Mouse (Mus musculus): Measurements from ENCODE around the gene Tssk2. TPM values are rescaled to one million over a fixed set of nuclear protein-coding genes. Genes with fewer than 3 reads are reported as not detected.
A peak's percentile ranks its signal among the peaks of the same experiment; 100 is the strongest.

The Tssk2 gene
- polyA plus RNA-seq, 1 experiment from 2014 or later, result not detected

DNA sequence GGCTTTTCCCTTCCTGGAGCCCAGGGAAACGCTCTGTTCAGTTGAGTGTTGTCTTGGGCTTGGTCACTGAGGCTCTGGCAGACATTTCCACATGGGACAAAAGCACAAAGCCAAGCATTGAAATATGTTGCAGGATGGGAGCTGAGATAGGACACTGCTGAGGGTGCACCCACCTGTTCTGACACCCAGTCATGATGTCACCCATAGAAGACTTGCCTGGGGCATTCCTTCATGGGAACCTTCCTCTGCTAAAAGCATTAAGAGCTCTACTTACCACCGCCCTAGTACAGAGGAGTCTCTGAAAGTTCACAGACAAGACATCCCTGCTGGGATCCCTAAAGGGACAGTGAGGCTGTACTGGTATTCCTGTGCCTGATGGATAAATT is 8.1 kb upstream of the Tssk2 start:
- H3K4me3 ChIP-seq (ENCODE audit: low read depth, low read length), result peak overlapping the region; percentile 94
- ATAC-seq (replicated peaks; ENCODE audit: low FRiP score), result no peak
- 55% methylated on average over 2 of the region's 2 CpGs for WGBS

DNA sequence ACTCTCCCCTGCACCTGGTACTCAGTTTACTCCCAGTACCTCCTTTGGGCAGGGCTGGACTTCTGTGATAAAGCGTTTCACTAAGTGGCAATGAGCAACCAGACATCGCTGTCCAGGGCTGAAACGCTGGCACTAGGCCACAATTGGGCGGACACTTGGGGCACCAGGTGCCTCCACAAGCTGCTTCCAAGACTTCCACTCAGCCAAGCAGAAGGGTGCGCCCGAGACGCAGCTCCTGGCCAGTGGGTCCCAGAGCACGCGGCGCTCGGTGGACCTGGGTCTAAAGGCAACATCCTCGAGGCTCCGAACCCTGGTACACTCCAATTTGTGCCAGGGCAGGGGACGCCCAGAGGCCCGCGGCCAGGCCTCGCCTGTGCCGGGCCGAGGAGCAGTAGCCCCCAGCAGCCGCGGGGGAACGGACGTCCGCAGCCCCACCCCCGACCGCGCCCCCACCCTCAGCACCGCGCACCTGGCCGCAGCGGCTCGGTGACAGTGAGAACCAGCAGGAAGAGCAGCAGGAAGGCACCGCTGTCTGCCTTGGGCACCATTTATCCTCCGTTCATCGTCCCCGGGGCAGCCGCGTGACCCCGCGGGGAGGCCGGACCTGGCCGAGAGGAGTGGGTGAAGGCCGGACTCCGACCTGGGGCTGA is 7.4 kb upstream of the Tssk2 start:
- 0% methylated on average over 44 of the region's 44 CpGs for WGBS
- H3K9me3 ChIP-seq (ENCODE audit: control insufficient read depth, low read length), result no peaks in the 10 kb centered on the region
- H3K27ac ChIP-seq (ENCODE audit: low read depth, low read length), result peak overlapping the region; percentile 85
- H3K4me3 ChIP-seq (ENCODE audit: low read depth, low read length), result peak overlapping the region; percentile 94
- H3K4me1 ChIP-seq (replicated peaks; ENCODE audit: control insufficient read depth, insufficient read depth, low read length), result peaks cover 7% of the 10 kb centered on the region; the same call in 1 of the 2 replicates
- H3K4me2 ChIP-seq (ENCODE audit: low read depth, low read length, severe bottlenecking), result peak overlapping the region; percentile 85
- peak overlapping the region; percentile 98 for H3K9ac ChIP-seq (ENCODE audit: low read length)
- DNase-seq (ENCODE audit: low spot score) (peak; percentile 76), ATAC-seq (replicated peaks; ENCODE audit: low FRiP score) (peak; percentile 70)
- no peaks in the 10 kb centered on the region for H3K36me3 ChIP-seq (ENCODE audit: control insufficient read depth, insufficient read depth, low read length)
- H3K27me3 ChIP-seq (ENCODE audit: control insufficient read depth, insufficient read depth, low read length), result no peaks in the 10 kb centered on the region

More for the DNA sequence above, 8.1 kb upstream of the Tssk2 start:
- H3K4me1 ChIP-seq (replicated peaks; ENCODE audit: control insufficient read depth, insufficient read depth, low read length), result peaks cover 7% of the 10 kb centered on the region; the same call in 1 of the 2 replicates
- H3K27ac ChIP-seq (ENCODE audit: low read depth, low read length), result no peak overlapping the region
- no peaks in the 10 kb centered on the region for H3K27me3 ChIP-seq (ENCODE audit: control insufficient read depth, insufficient read depth, low read length)
- H3K4me2 ChIP-seq (ENCODE audit: low read depth, low read length, severe bottlenecking), result peak overlapping the region; percentile 85
- H3K36me3 ChIP-seq (ENCODE audit: control insufficient read depth, insufficient read depth, low read length), result no peaks in the 10 kb centered on the region
- peak; percentile 44 for DNase-seq (ENCODE audit: low spot score)
- H3K9me3 ChIP-seq (ENCODE audit: control insufficient read depth, low read length), result no peaks in the 10 kb centered on the region
- peak overlapping the region; percentile 98 for H3K9ac ChIP-seq (ENCODE audit: low read length)

DNA sequence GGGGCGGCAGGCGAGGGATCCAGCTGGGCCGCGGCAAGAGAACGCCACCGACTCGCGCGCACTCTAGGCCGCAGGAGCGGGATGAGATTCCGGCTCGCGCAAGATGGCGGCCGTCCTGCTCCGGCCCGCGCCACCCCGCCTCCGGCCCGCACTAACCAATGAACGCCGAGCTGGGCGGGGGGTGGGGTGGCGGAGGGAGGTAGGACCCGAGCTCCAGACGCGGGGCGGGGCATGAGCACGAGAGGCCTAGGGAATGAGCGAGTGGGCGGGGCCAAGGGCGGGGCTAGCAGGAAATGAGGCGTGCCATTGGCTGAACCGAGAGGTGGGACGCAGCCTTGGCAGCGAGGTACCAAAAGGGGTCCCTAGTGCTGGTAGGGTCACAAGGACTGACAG is 6.9 kb upstream of the Tssk2 start, which contains the start of gene Gm20518:
TSS of gene Gm20518 (minus strand) at position 105 of the 393 bp plus-strand sequence.
- peak; percentile 98 for ATAC-seq (replicated peaks; ENCODE audit: low FRiP score)
- Histone ChIP-seq H3K27ac (ENCODE audit: low read depth, low read length) (peak within 1 kb of the TSS; percentile 85), H3K4me3 (ENCODE audit: low read depth, low read length) (peak within 1 kb of the TSS; percentile 94), H3K4me1 (replicated peaks; ENCODE audit: control insufficient read depth, insufficient read depth, low read length) (peaks cover 6% of the 10 kb centered on the region; the same call in 1 of the 2 replicates), H3K36me3 (ENCODE audit: control insufficient read depth, insufficient read depth, low read length) (no peaks in the 10 kb centered on the region), H3K27me3 (ENCODE audit: control insufficient read depth, insufficient read depth, low read length) (no peaks in the 10 kb centered on the region), H3K9me3 (ENCODE audit: control insufficient read depth, low read length) (no peaks in the 10 kb centered on the region), H3K4me2 (ENCODE audit: low read depth, low read length, severe bottlenecking) (peak within 1 kb of the TSS; percentile 85), H3K9ac (ENCODE audit: low read length) (peak within 1 kb of the TSS; percentile 98)
- under 1% methylated on average over 38 of the region's 38 CpGs for WGBS
- peak; percentile 100 for DNase-seq (ENCODE audit: low spot score)

DNA sequence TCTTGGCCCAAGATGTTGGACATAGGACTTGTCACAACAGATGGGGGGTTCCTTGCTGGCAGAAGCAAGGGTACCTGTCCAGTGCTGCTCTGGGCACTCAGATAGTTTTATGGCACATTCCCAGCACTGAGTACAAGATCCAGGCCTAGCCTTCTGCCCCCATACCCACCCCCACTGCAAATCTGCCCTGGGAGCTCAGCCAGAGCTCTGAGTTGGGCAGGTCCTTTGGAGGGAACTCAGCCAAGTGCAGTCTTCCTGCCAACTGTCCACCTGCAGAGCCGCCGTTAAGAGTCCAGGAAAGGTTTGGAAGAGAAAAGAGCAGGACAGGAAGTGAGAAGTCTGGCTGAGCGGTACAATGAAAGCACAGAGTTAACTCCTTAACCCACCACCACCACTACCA is 5.8 kb upstream of the Tssk2 start:
- no peak for DNase-seq (ENCODE audit: low spot score)
- WGBS, result 86% methylated on average over 3 of the region's 3 CpGs
- H3K9me3 ChIP-seq (ENCODE audit: control insufficient read depth, low read length), result no peaks in the 10 kb centered on the region

DNA sequence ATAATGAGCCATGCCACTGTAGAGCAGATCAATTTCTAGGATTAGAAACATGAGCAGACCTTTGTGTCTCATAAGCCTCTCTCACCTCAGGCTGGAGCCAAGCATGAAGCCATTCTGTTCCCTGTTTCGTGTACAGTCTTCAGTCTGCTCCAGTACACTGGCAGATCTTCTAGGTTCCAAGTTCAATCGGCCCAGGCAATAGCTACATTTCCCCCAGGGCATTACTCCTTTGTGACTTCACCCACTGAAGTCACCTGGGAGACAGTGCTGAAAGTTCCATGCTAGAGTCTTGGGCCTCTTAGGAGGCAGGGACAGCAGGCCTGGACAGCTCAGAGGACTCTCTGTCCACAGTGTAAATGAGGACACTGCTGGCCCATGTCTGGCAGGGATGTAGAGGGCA is 4.5 kb upstream of the Tssk2 start, which contains the start of gene Tssk1:
TSS of gene Tssk1 (plus strand) at position 301 of the 400 bp plus-strand sequence.
- H3K4me2 ChIP-seq (ENCODE audit: low read depth, low read length, severe bottlenecking), result no peak within 1 kb of the TSS
- no peaks in the 10 kb centered on the region for H3K27me3 ChIP-seq (ENCODE audit: control insufficient read depth, insufficient read depth, low read length)
- no peaks in the 10 kb centered on the region for H3K9me3 ChIP-seq (ENCODE audit: control insufficient read depth, low read length)
- no peak for DNase-seq (ENCODE audit: low spot score)
- WGBS, result 84% methylated on average over 2 of the region's 2 CpGs
- H3K36me3 ChIP-seq (ENCODE audit: control insufficient read depth, insufficient read depth, low read length), result no peaks in the 10 kb centered on the region
- ATAC-seq (replicated peaks; ENCODE audit: low FRiP score), result no peak
- peaks cover 6% of the 10 kb centered on the region; the same call in 1 of the 2 replicates for H3K4me1 ChIP-seq (replicated peaks; ENCODE audit: control insufficient read depth, insufficient read depth, low read length)
- H3K27ac ChIP-seq (ENCODE audit: low read depth, low read length), result no peak within 1 kb of the TSS
- no peak within 1 kb of the TSS for H3K4me3 ChIP-seq (ENCODE audit: low read depth, low read length)
- H3K9ac ChIP-seq (ENCODE audit: low read length), result no peak within 1 kb of the TSS

More for the DNA sequence above, 5.8 kb upstream of the Tssk2 start:
- peaks cover 6% of the 10 kb centered on the region; the same call in 1 of the 2 replicates for H3K4me1 ChIP-seq (replicated peaks; ENCODE audit: control insufficient read depth, insufficient read depth, low read length)
- H3K4me3 ChIP-seq (ENCODE audit: low read depth, low read length), result no peak overlapping the region
- no peak overlapping the region for H3K4me2 ChIP-seq (ENCODE audit: low read depth, low read length, severe bottlenecking)
- no peaks in the 10 kb centered on the region for H3K36me3 ChIP-seq (ENCODE audit: control insufficient read depth, insufficient read depth, low read length)
- no peak overlapping the region for H3K27ac ChIP-seq (ENCODE audit: low read depth, low read length)
- H3K27me3 ChIP-seq (ENCODE audit: control insufficient read depth, insufficient read depth, low read length), result no peaks in the 10 kb centered on the region
- no peak overlapping the region for H3K9ac ChIP-seq (ENCODE audit: low read length)
- no peak for ATAC-seq (replicated peaks; ENCODE audit: low FRiP score)

DNA sequence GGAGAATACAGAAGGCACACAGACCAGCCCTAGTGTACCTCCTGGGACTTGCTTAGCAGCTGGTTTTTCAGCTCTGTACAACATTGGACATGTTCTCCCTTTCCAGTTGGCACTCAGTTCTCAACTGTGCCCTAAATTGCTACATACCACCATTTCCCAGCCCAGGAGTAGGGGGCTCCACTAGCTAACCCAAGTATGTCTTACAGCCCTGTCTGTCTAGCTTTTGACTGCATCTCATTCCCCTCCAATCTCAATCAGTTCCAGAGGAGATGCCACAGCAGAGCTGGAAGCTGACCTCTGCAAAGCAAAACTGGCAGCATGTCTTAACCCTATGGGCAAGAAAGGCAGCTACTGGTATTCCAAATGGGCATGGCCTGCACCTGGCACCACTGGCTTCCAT is 2.3 kb upstream of the Tssk2 start:
- H3K9me3 ChIP-seq (ENCODE audit: control insufficient read depth, low read length), result no peaks in the 10 kb centered on the region
- H3K27me3 ChIP-seq (ENCODE audit: control insufficient read depth, insufficient read depth, low read length), result no peaks in the 10 kb centered on the region
- H3K9ac ChIP-seq (ENCODE audit: low read length), result no peak overlapping the region
- peaks cover 3% of the 10 kb centered on the region; the same call in 1 of the 2 replicates for H3K36me3 ChIP-seq (ENCODE audit: control insufficient read depth, insufficient read depth, low read length)
- ATAC-seq (replicated peaks; ENCODE audit: low FRiP score), result no peak
- no peak overlapping the region for H3K4me3 ChIP-seq (ENCODE audit: low read depth, low read length)
- no peak overlapping the region for H3K27ac ChIP-seq (ENCODE audit: low read depth, low read length)
- DNase-seq (ENCODE audit: low spot score), result peak; percentile 27
- no peaks in the 10 kb centered on the region for H3K4me1 ChIP-seq (replicated peaks; ENCODE audit: control insufficient read depth, insufficient read depth, low read length)
- H3K4me2 ChIP-seq (ENCODE audit: low read depth, low read length, severe bottlenecking), result no peak overlapping the region

DNA sequence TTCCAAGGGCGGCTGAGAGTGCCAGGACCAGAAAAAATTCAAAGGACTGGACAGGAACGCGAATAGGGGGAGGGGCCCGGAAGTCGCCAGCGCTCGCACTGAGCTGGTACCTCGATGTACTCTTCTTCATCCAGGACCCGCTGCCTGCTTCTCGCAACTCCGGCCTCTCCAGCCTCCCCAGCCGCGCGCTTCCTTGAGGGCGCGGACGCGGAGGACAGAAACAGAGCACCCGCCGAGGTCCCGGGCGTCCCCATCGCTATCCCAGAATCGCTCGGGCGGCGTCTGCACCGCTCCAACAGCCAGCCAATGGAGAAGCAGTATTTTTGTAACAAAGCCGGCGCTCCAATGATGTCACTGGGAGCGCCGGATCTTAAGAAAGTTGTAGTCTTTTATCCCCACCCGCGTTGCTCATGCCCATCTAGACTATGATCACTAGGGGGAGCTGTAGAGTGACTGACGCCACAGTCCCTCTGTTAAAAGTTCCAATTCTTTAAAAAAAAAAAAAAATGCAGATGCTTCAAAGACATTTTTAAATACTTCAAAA is 12.7 kb downstream of the Tssk2 start, which contains the start of gene Ess2:
TSS of gene Ess2 (minus strand) at position 297 of the 544 bp plus-strand sequence.
- DNase-seq (ENCODE audit: low spot score), result peak; percentile 91
- H3K4me1 ChIP-seq (replicated peaks; ENCODE audit: control insufficient read depth, insufficient read depth, low read length), result peaks cover 12% of the 10 kb centered on the region; the same call in 1 of the 2 replicates
- H3K9ac ChIP-seq (ENCODE audit: low read length), result peak within 1 kb of the TSS; percentile 92
- peak within 1 kb of the TSS; percentile 65; the same call in 1 of the 2 replicates for H3K27ac ChIP-seq (ENCODE audit: low read depth, low read length)
- peak within 1 kb of the TSS; percentile 80 for H3K4me3 ChIP-seq (ENCODE audit: low read depth, low read length)
- no peaks in the 10 kb centered on the region; the same call in 1 of the 2 replicates for H3K36me3 ChIP-seq (ENCODE audit: control insufficient read depth, insufficient read depth, low read length)
- WGBS, result 0% methylated on average over 35 of the region's 35 CpGs
- ATAC-seq (replicated peaks; ENCODE audit: low FRiP score), result peak; percentile 97
- H3K9me3 ChIP-seq (ENCODE audit: control insufficient read depth, low read length), result no peaks in the 10 kb centered on the region
- peaks cover 43% of the 10 kb centered on the region for H3K27me3 ChIP-seq (ENCODE audit: control insufficient read depth, insufficient read depth, low read length)
- peak within 1 kb of the TSS; percentile 92 for H3K4me2 ChIP-seq (ENCODE audit: low read depth, low read length, severe bottlenecking)

DNA sequence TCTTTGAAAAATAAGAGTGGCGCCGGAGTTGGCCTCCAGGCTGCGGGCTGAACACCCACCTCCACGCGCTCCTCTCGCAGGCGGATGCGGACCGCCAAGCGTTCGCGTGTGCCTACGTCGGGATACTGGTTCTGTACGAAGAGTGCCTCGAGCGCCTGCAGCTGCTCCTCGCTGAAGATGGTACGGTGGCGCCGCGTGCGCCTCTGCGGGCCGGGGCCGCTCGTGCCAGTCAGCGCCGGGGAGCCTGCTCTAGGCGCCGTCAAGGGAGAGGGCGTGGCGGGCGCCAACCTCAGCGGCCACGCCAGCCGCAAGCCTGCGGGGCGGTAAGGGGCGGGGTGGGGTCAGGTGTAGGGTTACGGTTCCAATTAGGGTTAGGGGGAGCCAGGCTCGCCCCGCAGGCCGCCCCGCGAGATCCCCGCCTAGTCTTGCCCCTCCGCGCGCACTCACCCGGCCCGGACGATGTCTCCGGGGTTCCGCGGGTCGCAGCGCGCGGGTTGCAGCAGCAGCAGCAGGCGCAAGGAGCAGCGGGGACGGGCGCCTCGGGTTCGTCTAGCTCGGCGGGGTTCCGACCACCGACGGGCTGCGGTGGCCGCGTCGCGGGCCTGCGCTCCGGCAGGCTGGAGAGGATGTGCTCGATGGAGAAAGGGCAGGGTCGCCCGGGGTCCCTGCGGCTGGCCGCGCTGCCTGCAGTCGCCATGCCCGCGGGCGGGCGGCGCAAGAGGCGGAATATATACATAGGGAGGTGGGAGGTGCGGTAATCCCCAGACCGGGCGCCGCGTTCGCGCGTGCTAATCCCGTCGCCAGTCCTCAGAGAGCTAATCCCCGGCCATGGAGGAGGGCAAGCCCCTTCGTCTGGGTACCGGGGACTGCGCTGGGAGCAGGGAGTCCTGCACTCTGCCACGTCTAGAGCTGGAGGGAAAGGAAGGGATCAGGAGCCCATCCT is 16.1 kb downstream of the Tssk2 start, which contains the start of gene Gsc2:
TSS of gene Gsc2 (minus strand) at position 753 of the 943 bp plus-strand sequence.
- H3K9me3 ChIP-seq (ENCODE audit: control insufficient read depth, low read length), result no peaks in the 10 kb centered on the region
- peak within 1 kb of the TSS; percentile 47 for H3K4me2 ChIP-seq (ENCODE audit: low read depth, low read length, severe bottlenecking)
- DNase-seq (ENCODE audit: low spot score), result peak; percentile 71
- no peaks in the 10 kb centered on the region for H3K36me3 ChIP-seq (ENCODE audit: control insufficient read depth, insufficient read depth, low read length)
- peaks cover 54% of the 10 kb centered on the region for H3K27me3 ChIP-seq (ENCODE audit: control insufficient read depth, insufficient read depth, low read length)
- H3K9ac ChIP-seq (ENCODE audit: low read length), result peak within 1 kb of the TSS; percentile 27; the same call in 1 of the 2 replicates
- H3K4me3 ChIP-seq (ENCODE audit: low read depth, low read length), result peak within 1 kb of the TSS; percentile 32
- H3K4me1 ChIP-seq (replicated peaks; ENCODE audit: control insufficient read depth, insufficient read depth, low read length), result peaks cover 12% of the 10 kb centered on the region; the same call in 1 of the 2 replicates
- WGBS, result under 1% methylated on average over 95 of the region's 106 CpGs
- no peak for ATAC-seq (replicated peaks; ENCODE audit: low FRiP score)
- H3K27ac ChIP-seq (ENCODE audit: low read depth, low read length), result no peak within 1 kb of the TSS
